Mouse (Mus musculus) midbrain, postnatal 0 days (tissue): ENCODE measurements around the gene Pbrm1. TPM values are rescaled to one million over a fixed set of nuclear protein-coding genes. Genes with fewer than 3 reads are reported as not detected.

Experiments used
- ATAC-seq: fragments of 200-750 bp; cut with Nextera tagmentation; 2 replicates; pipeline ENCODE4 v1.8.0; 2017; ENCODE audit warnings: moderate number of reproducible peaks, mild to moderate bottlenecking, moderate TSS enrichment, moderate library complexity; ENCODE audit not compliant: low FRiP score
- DNase-seq: peaks from one replicate; pipeline ENCODE4 v3.0.0-alpha.2; 2015; ENCODE audit warnings: low spot score
- H3K27ac ChIP-seq: fragments of 300-500 bp; sonication (generic); 2 replicates; pipeline ENCODE4 v1.5.1; 2014; ENCODE audit warnings: low read depth, mild to moderate bottlenecking, low read length, mixed read lengths
- H3K27me3 ChIP-seq: fragments of 300-500 bp; sonication (generic); 2 replicates; pipeline ENCODE4 v1.6.1; 2014; ENCODE audit warnings: low read length, control low read depth, mixed read lengths; ENCODE audit not compliant: insufficient read depth
- H3K36me3 ChIP-seq: fragments of 300-500 bp; sonication (generic); 2 replicates; pipeline ENCODE4 v1.6.1; 2014; ENCODE audit warnings: low read length, control low read depth, mixed read lengths; ENCODE audit not compliant: insufficient read depth
- H3K4me1 ChIP-seq: fragments of 300-500 bp; sonication (generic); 2 replicates; pipeline ENCODE4 v1.6.1; 2014; ENCODE audit warnings: mild to moderate bottlenecking, control low read depth, antibody characterized with exemption, low read length, mixed read lengths; ENCODE audit not compliant: insufficient read depth
- H3K4me2 ChIP-seq: fragments of 300-500 bp; sonication (generic); 2 replicates; pipeline ENCODE4 v1.6.1; 2014; ENCODE audit warnings: low read depth, mild to moderate bottlenecking, low read length, mixed read lengths; ENCODE audit not compliant: poor library complexity, severe bottlenecking
- H3K4me3 ChIP-seq: fragments of 300-500 bp; sonication (generic); 2 replicates; pipeline ENCODE4 v1.5.1; 2014; ENCODE audit warnings: low read depth, mild to moderate bottlenecking, low read length, moderate library complexity
- H3K9ac ChIP-seq: fragments of 300-500 bp; sonication (generic); replicated peaks from 2 replicates; pipeline ENCODE4 v1.6.1; 2014; ENCODE audit warnings: mild to moderate bottlenecking, low read length, moderate library complexity, mixed read lengths; ENCODE audit not compliant: poor library complexity, severe bottlenecking
- H3K9me3 ChIP-seq: fragments of 300-500 bp; sonication (generic); 2 replicates; pipeline ENCODE4 v1.6.1; 2016; ENCODE audit warnings: low read length, control low read depth
- CTCF ChIP-seq: IDR thresholded peaks from 2 replicates; pipeline ENCODE4 v1.5.1; 2016; ENCODE audit warnings: antibody characterized with exemption, mild to moderate bottlenecking
- WGBS: fragments of 180-500 bp; shearing (Covaris S2); extraction: QIAGEN DNeasy Blood & Tissue Kit; methylation state at CpG from one replicate; pipeline ENCODE4 v1.1.7; 2014; 5-methylcytosine and 5-hydroxymethylcytosine counted together
- polyA plus RNA-seq: library from polyadenylated mRNA; unstranded; fragments of >200 nt; fragmentation: Nextera tagmentation; extraction: Ambion mirVana; gene quantifications from 2 replicates; pipeline ENCODE4 v1.2.1, GENCODE M21; 2015
- total RNA-seq: library from RNA; depleted of rRNA; stranded (reverse); fragments of >200 nt; gene quantifications from 2 replicates; pipeline ENCODE4 v1.2.3, GENCODE M21; 2014

Gene Pbrm1
- total and polyA plus RNA-seq, 2 experiments from 2014 or later = 51.2 to 84.8 TPM

GRCm38 (mm10) chr14:31017854-31018253 is 1.1 kb upstream of the Pbrm1 start:
- H3K4me1 ChIP-seq = peaks cover 11% of the 10 kb centered on the region
- ATAC-seq = no peak
- no peak overlapping the region for H3K27ac ChIP-seq
- WGBS = 2% methylated on average over 2 of the region's 2 CpGs
- peak overlapping the region; percentile 78 for H3K4me3 ChIP-seq
- no peaks in the 10 kb centered on the region for H3K9me3 ChIP-seq
- peak; percentile 36 for DNase-seq
- peak overlapping the region; percentile 67 for H3K4me2 ChIP-seq
- H3K9ac ChIP-seq = peak overlapping the region; percentile 89; the same call in 1 of the 2 replicates
- H3K36me3 ChIP-seq = peaks cover 45% of the 10 kb centered on the region
- H3K27me3 ChIP-seq = no peaks in the 10 kb centered on the region
- peak; percentile 62 for TF ChIP-seq CTCF

- H3K4me1 ChIP-seq = peaks cover 11% of the 10 kb centered on the region
Measured at GRCm38 (mm10) chr14:31019331-31020205, 630 bp downstream of the Pbrm1 start.

GRCm38 (mm10) chr14:31022579-31022978 is 3.6 kb downstream of the Pbrm1 start:
- H3K27me3 ChIP-seq = no peaks in the 10 kb centered on the region
- no peak overlapping the region for H3K9ac ChIP-seq
- peaks cover 20% of the 10 kb centered on the region; the same call in 1 of the 2 replicates for H3K36me3 ChIP-seq
- ATAC-seq = no peak
- H3K4me3 ChIP-seq = no peak overlapping the region
- 46% methylated on average over 1 of the region's 1 CpGs for WGBS
- no peak for DNase-seq
- H3K9me3 ChIP-seq = no peaks in the 10 kb centered on the region
- no peak overlapping the region for H3K27ac ChIP-seq
- peaks cover 11% of the 10 kb centered on the region for H3K4me1 ChIP-seq
- no peak overlapping the region for H3K4me2 ChIP-seq
- no peak for TF ChIP-seq CTCF

More at GRCm38 (mm10) chr14:31019331-31020205, 630 bp downstream of the Pbrm1 start:
- Histone ChIP-seq H3K27ac (peak overlapping the region; percentile 96), H3K36me3 (peaks cover 35% of the 10 kb centered on the region), H3K27me3 (no peaks in the 10 kb centered on the region), H3K4me2 (peak overlapping the region; percentile 41), H3K9me3 (no peaks in the 10 kb centered on the region), H3K4me3 (peak overlapping the region; percentile 78), H3K9ac (peak overlapping the region; percentile 89)
- DNase-seq (peak; percentile 68), ATAC-seq (peak; percentile 89)
- TF ChIP-seq CTCF = no peak
- 4% methylated on average over 38 of the region's 56 CpGs for WGBS

GRCm38 (mm10) chr14:31025785-31026184 is 6.8 kb downstream of the Pbrm1 start:
- peaks cover 32% of the 10 kb centered on the region; the same call in 1 of the 2 replicates for H3K36me3 ChIP-seq

GRCm38 (mm10) chr14:31045296-31045695 is 26.4 kb downstream of the Pbrm1 start:
- ATAC-seq (no peak), DNase-seq (no peak)
- 97% methylated on average over 5 of the region's 5 CpGs for WGBS
- Histone ChIP-seq H3K4me2 (no peak overlapping the region), H3K27ac (no peak overlapping the region), H3K4me1 (no peaks in the 10 kb centered on the region), H3K9me3 (no peaks in the 10 kb centered on the region), H3K9ac (no peak overlapping the region), H3K4me3 (no peak overlapping the region), H3K36me3 (peaks cover 30% of the 10 kb centered on the region), H3K27me3 (no peaks in the 10 kb centered on the region)
- no peak for TF ChIP-seq CTCF

More at GRCm38 (mm10) chr14:31025785-31026184, 6.8 kb downstream of the Pbrm1 start:
- 77% methylated on average over 3 of the region's 3 CpGs for WGBS
- Histone ChIP-seq H3K27ac (no peak overlapping the region), H3K27me3 (no peaks in the 10 kb centered on the region), H3K4me2 (no peak overlapping the region), H3K4me1 (no peaks in the 10 kb centered on the region), H3K4me3 (no peak overlapping the region), H3K9me3 (no peaks in the 10 kb centered on the region), H3K9ac (no peak overlapping the region)
- TF ChIP-seq CTCF = peak; percentile 57
- no peak for ATAC-seq
- DNase-seq = no peak

GRCm38 (mm10) chr14:31045817-31046216 is 26.9 kb downstream of the Pbrm1 start:
- H3K4me3 ChIP-seq = no peak overlapping the region
- TF ChIP-seq CTCF = no peak
- no peaks in the 10 kb centered on the region for H3K9me3 ChIP-seq
- H3K9ac ChIP-seq = no peak overlapping the region
- no peaks in the 10 kb centered on the region for H3K4me1 ChIP-seq
- no peaks in the 10 kb centered on the region for H3K27me3 ChIP-seq
- ATAC-seq (no peak), DNase-seq (no peak)
- H3K4me2 ChIP-seq = no peak overlapping the region
- H3K27ac ChIP-seq = no peak overlapping the region
- peaks cover 35% of the 10 kb centered on the region for H3K36me3 ChIP-seq
- 97% methylated on average over 1 of the region's 1 CpGs for WGBS
